7 mouse cellular contexts compared by ENCODE assay signal in genomic region chr11:69415327-69415667, GRCm38 (mm10). TPM values are rescaled to one million over a fixed set of nuclear protein-coding genes. Genes with fewer than 3 reads are reported as not detected.
DNase-seq lines count a peak whose midpoint lies in the region; ATAC-seq and TF ChIP-seq lines count a peak whose summit lies in the region.

No protein-coding gene starts in this region.

- no peaks in the 10 kb centered on the region for H3K36me3 ChIP-seq in ES-Bruce4 (ENCODE audit: control insufficient read depth, insufficient read depth, low read length, poor library complexity, severe bottlenecking)
- H3K36me3 ChIP-seq in heart, embryonic 11.5 days (ENCODE audit: control insufficient read depth, insufficient read depth, low read length) = peaks cover 2% of the 10 kb centered on the region; the same call in 1 of the 2 replicates
- H3K36me3 ChIP-seq in stomach, postnatal 0 days (ENCODE audit: control insufficient read depth, insufficient read depth, low read length) = peaks cover 2% of the 10 kb centered on the region; the same call in 1 of the 2 replicates

- TF ChIP-seq EP300 in ES-Bruce4 (IDR thresholded peaks at IDR 0.05; ENCODE audit: insufficient read depth, low read depth, low read length) = no peak
- TF ChIP-seq EP300 in stomach, postnatal 0 days (optimal IDR thresholded peaks at IDR 0.05) = no peak

- peak; percentile 91 for DNase-seq in 416B (ENCODE audit: low read depth)
- DNase-seq in embryo, embryonic 11 days = peak; percentile 74
- DNase-seq in kidney, adult 9 months = peak; percentile 76
- peak; percentile 83 for DNase-seq in lung, postnatal 10 days
- peak; percentile 84 for DNase-seq in stomach, postnatal 0 days (ENCODE audit: low spot score)

- H3K9ac ChIP-seq in ES-Bruce4 (ENCODE audit: low read depth, poor library complexity, severe bottlenecking) = peak overlapping the region; percentile 80
- H3K9ac ChIP-seq in heart, embryonic 11.5 days (ENCODE audit: low read depth, low read length) = peak overlapping the region; percentile 80
- peak overlapping the region; percentile 79 for H3K9ac ChIP-seq in stomach, postnatal 0 days (ENCODE audit: low read length)

- peak overlapping the region; percentile 80 for H3K4me3 ChIP-seq in ES-Bruce4 (ENCODE audit: low read depth, low read length)
- peak overlapping the region; percentile 83 for H3K4me3 ChIP-seq in heart, embryonic 11.5 days (ENCODE audit: low read depth, low read length)
- peak overlapping the region; percentile 59 for H3K4me3 ChIP-seq in stomach, postnatal 0 days (ENCODE audit: low read depth, low read length)

- H3K9me3 ChIP-seq in ES-Bruce4 (replicated peaks; ENCODE audit: control insufficient read depth, insufficient read depth, low read length, poor library complexity, severe bottlenecking) = no peaks in the 10 kb centered on the region
- no peaks in the 10 kb centered on the region for H3K9me3 ChIP-seq in heart, embryonic 11.5 days (replicated peaks; ENCODE audit: control insufficient read depth, low read length)
- H3K9me3 ChIP-seq in stomach, postnatal 0 days (ENCODE audit: control insufficient read depth, low read length) = no peaks in the 10 kb centered on the region

- 1% methylated on average over 3 of the region's 3 CpGs for WGBS in heart, embryonic 11.5 days (ENCODE audit: insufficient replicate concordance)
- WGBS in stomach, postnatal 0 days = 4% methylated on average over 3 of the region's 3 CpGs

- no peak for TF ChIP-seq CTCF in ES-Bruce4 (IDR thresholded peaks at IDR 0.05; ENCODE audit: low read depth, low read length)
- peak; percentile 54 for TF ChIP-seq CTCF in stomach, postnatal 0 days (IDR thresholded peaks at IDR 0.05; ENCODE audit: low read depth)

- H3K27ac ChIP-seq in ES-Bruce4 (ENCODE audit: insufficient read depth, low read length) = no peak overlapping the region
- peak overlapping the region; percentile 97 for H3K27ac ChIP-seq in heart, embryonic 11.5 days (ENCODE audit: low read depth, low read length)
- peak overlapping the region; percentile 98 for H3K27ac ChIP-seq in stomach, postnatal 0 days (replicated peaks)

- no peak for TF ChIP-seq POLR2A in ES-Bruce4 (IDR thresholded peaks at IDR 0.05; ENCODE audit: insufficient read depth, low read length)

- H3K4me2 ChIP-seq in heart, embryonic 11.5 days = peak overlapping the region; percentile 99
- H3K4me2 ChIP-seq in stomach, postnatal 0 days (replicated peaks; ENCODE audit: low read depth) = peak overlapping the region; percentile 97

- no peaks in the 10 kb centered on the region for H3K27me3 ChIP-seq in ES-Bruce4 (ENCODE audit: control insufficient read depth, insufficient read depth, low read length, poor library complexity, severe bottlenecking)
- no peaks in the 10 kb centered on the region for H3K27me3 ChIP-seq in heart, embryonic 11.5 days (ENCODE audit: control insufficient read depth, insufficient read depth, low read length)
- no peaks in the 10 kb centered on the region for H3K27me3 ChIP-seq in stomach, postnatal 0 days (ENCODE audit: control insufficient read depth, insufficient read depth, low read length)

- ATAC-seq in heart, embryonic 11.5 days (replicated peaks; ENCODE audit: insufficient number of reproducible peaks, low FRiP score, low TSS enrichment) = no peak
- peak; percentile 16 for ATAC-seq in stomach, postnatal 0 days (ENCODE audit: low FRiP score, low TSS enrichment)

- H3K4me1 ChIP-seq in ES-Bruce4 (ENCODE audit: control insufficient read depth, insufficient read depth, low read length) = peaks cover 13% of the 10 kb centered on the region
- peaks cover 58% of the 10 kb centered on the region for H3K4me1 ChIP-seq in heart, embryonic 11.5 days (ENCODE audit: control insufficient read depth, insufficient read depth, low read length)
- peaks cover 20% of the 10 kb centered on the region for H3K4me1 ChIP-seq in stomach, postnatal 0 days (replicated peaks; ENCODE audit: control insufficient read depth, insufficient read depth)

RNA-seq across cellular contexts. Expression of gene Kdm6b, which starts 1.8 kb away (rescaled TPM):
- polyA plus RNA-seq in ES-Bruce4 (2011; ENCODE audit: insufficient read depth, insufficient read length, low read depth, missing spikeins) = 23.3 and 28.4 TPM in 2 replicates
- 21.5 and 25.1 TPM in 2 replicates for polyA plus RNA-seq in heart, embryonic 11.5 days (2014; fragmentation: Nextera tagmentation; extraction: Ambion mirVana)
- polyA plus RNA-seq in stomach, postnatal 0 days (2015; fragmentation: Nextera tagmentation; extraction: Ambion mirVana) = 12.9 and 13.1 TPM in 2 replicates

RNA-seq across cellular contexts. Expression of gene Tmem88, which starts 17.3 kb away (rescaled TPM):
- polyA plus RNA-seq in ES-Bruce4 (2011; ENCODE audit: insufficient read depth, insufficient read length, low read depth, missing spikeins) = 15.7 and 16.6 TPM in 2 replicates
- polyA plus RNA-seq in heart, embryonic 11.5 days (2014; fragmentation: Nextera tagmentation; extraction: Ambion mirVana) = 30.5 and 31.7 TPM in 2 replicates
- 14.9 and 17.8 TPM in 2 replicates for polyA plus RNA-seq in stomach, postnatal 0 days (2015; fragmentation: Nextera tagmentation; extraction: Ambion mirVana)

RNA-seq across cellular contexts. Expression of gene Cyb5d1, which starts 19.9 kb away (rescaled TPM):
- 21.1 and 21.5 TPM in 2 replicates for polyA plus RNA-seq in ES-Bruce4 (2011; ENCODE audit: insufficient read depth, insufficient read length, low read depth, missing spikeins)
- 19.6 and 25.0 TPM in 2 replicates for polyA plus RNA-seq in heart, embryonic 11.5 days (2014; fragmentation: Nextera tagmentation; extraction: Ambion mirVana)
- 9.1 and 9.5 TPM in 2 replicates for polyA plus RNA-seq in stomach, postnatal 0 days (2015; fragmentation: Nextera tagmentation; extraction: Ambion mirVana)

RNA-seq across cellular contexts. Expression of gene Naa38, which starts 20.0 kb away (rescaled TPM):
- 77.9 and 94.0 TPM in 2 replicates for polyA plus RNA-seq in ES-Bruce4 (2011; ENCODE audit: insufficient read depth, insufficient read length, low read depth, missing spikeins)
- polyA plus RNA-seq in heart, embryonic 11.5 days (2014; fragmentation: Nextera tagmentation; extraction: Ambion mirVana) = 166 and 170 TPM in 2 replicates
- 153 and 170 TPM in 2 replicates for polyA plus RNA-seq in stomach, postnatal 0 days (2015; fragmentation: Nextera tagmentation; extraction: Ambion mirVana)

RNA-seq across cellular contexts. Expression of gene Chd3, which starts 46.1 kb away (rescaled TPM):
- polyA plus RNA-seq in ES-Bruce4 (2011; ENCODE audit: insufficient read depth, insufficient read length, low read depth, missing spikeins) = 21.9 and 25.7 TPM in 2 replicates
- polyA plus RNA-seq in heart, embryonic 11.5 days (2014; fragmentation: Nextera tagmentation; extraction: Ambion mirVana) = 15.5 and 21.8 TPM in 2 replicates
- polyA plus RNA-seq in stomach, postnatal 0 days (2015; fragmentation: Nextera tagmentation; extraction: Ambion mirVana) = 18.4 and 18.9 TPM in 2 replicates
